Mouse (Mus musculus): ENCODE measurements around the gene Sec61a2. TPM values are rescaled to one million over a fixed set of nuclear protein-coding genes. Genes with fewer than 3 reads are reported as not detected.

The Sec61a2 gene
- polyA plus RNA-seq, 1 experiment: 103 TPM

GRCm38 (mm10) chr2:5930291-5931054 is 35.2 kb upstream of the Sec61a2 start:
- Histone ChIP-seq H3K27me3 (ENCODE audit: control insufficient read depth, insufficient read depth, low read length, poor library complexity, severe bottlenecking) (no peaks in the 10 kb centered on the region), H3K36me3 (ENCODE audit: control insufficient read depth, insufficient read depth, low read length, poor library complexity, severe bottlenecking) (peaks cover 23% of the 10 kb centered on the region), H3K9ac (ENCODE audit: low read depth, poor library complexity, severe bottlenecking) (no peak overlapping the region), H3K27ac (ENCODE audit: insufficient read depth, low read length) (no peak overlapping the region), H3K9me3 (replicated peaks; ENCODE audit: control insufficient read depth, insufficient read depth, low read length, poor library complexity, severe bottlenecking) (no peaks in the 10 kb centered on the region), H3K4me3 (ENCODE audit: low read depth, low read length) (no peak overlapping the region), H3K4me1 (ENCODE audit: control insufficient read depth, insufficient read depth, low read length) (no peaks in the 10 kb centered on the region)
- TF ChIP-seq CTCF (IDR thresholded peaks at IDR 0.05; ENCODE audit: low read depth, low read length) (no peak), POLR2A (IDR thresholded peaks at IDR 0.05; ENCODE audit: insufficient read depth, low read length) (no peak), EP300 (IDR thresholded peaks at IDR 0.05; ENCODE audit: insufficient read depth, low read depth, low read length) (no peak)

GRCm38 (mm10) chr2:5929793-5930192 is 34.6 kb upstream of the Sec61a2 start:
- peaks cover 23% of the 10 kb centered on the region for H3K36me3 ChIP-seq (ENCODE audit: control insufficient read depth, insufficient read depth, low read length, poor library complexity, severe bottlenecking)
- no peak overlapping the region for H3K4me3 ChIP-seq (ENCODE audit: low read depth, low read length)
- no peak overlapping the region for H3K27ac ChIP-seq (ENCODE audit: insufficient read depth, low read length)
- no peak overlapping the region for H3K9ac ChIP-seq (ENCODE audit: low read depth, poor library complexity, severe bottlenecking)
- no peaks in the 10 kb centered on the region for H3K4me1 ChIP-seq (ENCODE audit: control insufficient read depth, insufficient read depth, low read length)
- no peak for TF ChIP-seq POLR2A (IDR thresholded peaks at IDR 0.05; ENCODE audit: insufficient read depth, low read length)
- no peak for TF ChIP-seq CTCF (IDR thresholded peaks at IDR 0.05; ENCODE audit: low read depth, low read length)
- no peak for TF ChIP-seq EP300 (IDR thresholded peaks at IDR 0.05; ENCODE audit: insufficient read depth, low read depth, low read length)
- H3K9me3 ChIP-seq (replicated peaks; ENCODE audit: control insufficient read depth, insufficient read depth, low read length, poor library complexity, severe bottlenecking): no peaks in the 10 kb centered on the region
- no peaks in the 10 kb centered on the region for H3K27me3 ChIP-seq (ENCODE audit: control insufficient read depth, insufficient read depth, low read length, poor library complexity, severe bottlenecking)

GRCm38 (mm10) chr2:5927481-5927880 is 32.2 kb upstream of the Sec61a2 start:
- no peak for TF ChIP-seq POLR2A (IDR thresholded peaks at IDR 0.05; ENCODE audit: insufficient read depth, low read length)
- TF ChIP-seq EP300 (IDR thresholded peaks at IDR 0.05; ENCODE audit: insufficient read depth, low read depth, low read length): no peak
- no peak for TF ChIP-seq CTCF (IDR thresholded peaks at IDR 0.05; ENCODE audit: low read depth, low read length)
- H3K27me3 ChIP-seq (ENCODE audit: control insufficient read depth, insufficient read depth, low read length, poor library complexity, severe bottlenecking): no peaks in the 10 kb centered on the region
- H3K9ac ChIP-seq (ENCODE audit: low read depth, poor library complexity, severe bottlenecking): no peak overlapping the region
- H3K4me1 ChIP-seq (ENCODE audit: control insufficient read depth, insufficient read depth, low read length): no peaks in the 10 kb centered on the region
- H3K27ac ChIP-seq (ENCODE audit: insufficient read depth, low read length): no peak overlapping the region
- H3K4me3 ChIP-seq (ENCODE audit: low read depth, low read length): no peak overlapping the region
- H3K36me3 ChIP-seq (ENCODE audit: control insufficient read depth, insufficient read depth, low read length, poor library complexity, severe bottlenecking): peaks cover 23% of the 10 kb centered on the region
- no peaks in the 10 kb centered on the region for H3K9me3 ChIP-seq (replicated peaks; ENCODE audit: control insufficient read depth, insufficient read depth, low read length, poor library complexity, severe bottlenecking)

GRCm38 (mm10) chr2:5923786-5924185 is 28.6 kb upstream of the Sec61a2 start:
- TF ChIP-seq POLR2A (IDR thresholded peaks at IDR 0.05; ENCODE audit: insufficient read depth, low read length): no peak
- no peak for TF ChIP-seq EP300 (IDR thresholded peaks at IDR 0.05; ENCODE audit: insufficient read depth, low read depth, low read length)
- no peak for TF ChIP-seq CTCF (IDR thresholded peaks at IDR 0.05; ENCODE audit: low read depth, low read length)
- H3K36me3 ChIP-seq (ENCODE audit: control insufficient read depth, insufficient read depth, low read length, poor library complexity, severe bottlenecking): peaks cover 23% of the 10 kb centered on the region
- no peak overlapping the region for H3K27ac ChIP-seq (ENCODE audit: insufficient read depth, low read length)
- H3K4me1 ChIP-seq (ENCODE audit: control insufficient read depth, insufficient read depth, low read length): no peaks in the 10 kb centered on the region
- no peaks in the 10 kb centered on the region for H3K27me3 ChIP-seq (ENCODE audit: control insufficient read depth, insufficient read depth, low read length, poor library complexity, severe bottlenecking)
- H3K9me3 ChIP-seq (replicated peaks; ENCODE audit: control insufficient read depth, insufficient read depth, low read length, poor library complexity, severe bottlenecking): no peaks in the 10 kb centered on the region
- no peak overlapping the region for H3K4me3 ChIP-seq (ENCODE audit: low read depth, low read length)
- no peak overlapping the region for H3K9ac ChIP-seq (ENCODE audit: low read depth, poor library complexity, severe bottlenecking)

GRCm38 (mm10) chr2:5922823-5923222 is 27.6 kb upstream of the Sec61a2 start:
- no peak overlapping the region for H3K4me3 ChIP-seq (ENCODE audit: low read depth, low read length)
- TF ChIP-seq CTCF (IDR thresholded peaks at IDR 0.05; ENCODE audit: low read depth, low read length) (no peak), EP300 (IDR thresholded peaks at IDR 0.05; ENCODE audit: insufficient read depth, low read depth, low read length) (no peak), POLR2A (IDR thresholded peaks at IDR 0.05; ENCODE audit: insufficient read depth, low read length) (no peak)
- no peaks in the 10 kb centered on the region for H3K9me3 ChIP-seq (replicated peaks; ENCODE audit: control insufficient read depth, insufficient read depth, low read length, poor library complexity, severe bottlenecking)
- H3K36me3 ChIP-seq (ENCODE audit: control insufficient read depth, insufficient read depth, low read length, poor library complexity, severe bottlenecking): peaks cover 21% of the 10 kb centered on the region
- no peaks in the 10 kb centered on the region for H3K27me3 ChIP-seq (ENCODE audit: control insufficient read depth, insufficient read depth, low read length, poor library complexity, severe bottlenecking)
- no peak overlapping the region for H3K27ac ChIP-seq (ENCODE audit: insufficient read depth, low read length)
- H3K9ac ChIP-seq (ENCODE audit: low read depth, poor library complexity, severe bottlenecking): no peak overlapping the region
- H3K4me1 ChIP-seq (ENCODE audit: control insufficient read depth, insufficient read depth, low read length): no peaks in the 10 kb centered on the region

- no peak overlapping the region for H3K4me3 ChIP-seq (ENCODE audit: low read depth, low read length)
- H3K36me3 ChIP-seq (ENCODE audit: control insufficient read depth, insufficient read depth, low read length, poor library complexity, severe bottlenecking): peaks cover 14% of the 10 kb centered on the region
- H3K27ac ChIP-seq (ENCODE audit: insufficient read depth, low read length): no peak overlapping the region
- H3K9me3 ChIP-seq (replicated peaks; ENCODE audit: control insufficient read depth, insufficient read depth, low read length, poor library complexity, severe bottlenecking): no peaks in the 10 kb centered on the region
- no peak for TF ChIP-seq POLR2A (IDR thresholded peaks at IDR 0.05; ENCODE audit: insufficient read depth, low read length)
- TF ChIP-seq CTCF (IDR thresholded peaks at IDR 0.05; ENCODE audit: low read depth, low read length): no peak
- no peak for TF ChIP-seq EP300 (IDR thresholded peaks at IDR 0.05; ENCODE audit: insufficient read depth, low read depth, low read length)
- H3K27me3 ChIP-seq (ENCODE audit: control insufficient read depth, insufficient read depth, low read length, poor library complexity, severe bottlenecking): no peaks in the 10 kb centered on the region
- H3K4me1 ChIP-seq (ENCODE audit: control insufficient read depth, insufficient read depth, low read length): no peaks in the 10 kb centered on the region
- no peak overlapping the region for H3K9ac ChIP-seq (ENCODE audit: low read depth, poor library complexity, severe bottlenecking)
These were observed 16.2 kb upstream of the Sec61a2 start for GRCm38 (mm10) chr2:5911282-5911965.

All from ES-Bruce4 (cell line).